Mouse (Mus musculus) T-helper 17 cell (primary cell): ENCODE data around the gene Prl2c3.
"Not testable (repeated sequence)": the region's sequence is repeated elsewhere in the genome, so short reads cannot be mapped to it uniquely, and the experiment has no call there.

Experiments used
- in situ Hi-C, 2 experiments: fragments of 300-600 bp; cut with MboI, MseI; formaldehyde crosslinking; loops; 1 replicate in 1 of 2; 2 replicates in 1 of 2; pipeline ENCODE4 v1.15.1; 2025; ENCODE audit warnings: high pct_unique_total_duplicates in 2 of 2

Gene Prl2c3

DNA sequence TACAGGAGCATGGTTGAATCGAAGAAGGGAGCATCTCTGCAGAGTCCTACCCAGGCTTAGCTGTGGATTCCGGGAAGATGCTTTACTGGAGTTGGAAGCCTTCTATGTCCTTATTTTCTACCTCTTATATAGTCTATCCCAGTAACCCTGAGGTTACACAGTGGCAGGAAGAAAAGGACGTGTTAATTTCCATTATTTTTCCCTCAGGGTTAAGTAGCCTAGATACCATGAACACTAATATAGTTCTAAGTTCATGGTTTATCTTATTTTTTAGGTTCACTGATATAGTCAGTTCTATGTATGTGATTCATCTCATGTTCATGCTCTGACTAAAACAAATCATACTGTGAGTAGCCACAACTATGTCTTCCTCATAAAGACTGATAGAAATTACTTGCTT is at the start of gene Prl2c3:
Prl2c3 (minus strand) TSS at position 101 of the 400 bp plus-strand sequence.
- in situ Hi-C loops: not testable (repeated sequence)

DNA sequence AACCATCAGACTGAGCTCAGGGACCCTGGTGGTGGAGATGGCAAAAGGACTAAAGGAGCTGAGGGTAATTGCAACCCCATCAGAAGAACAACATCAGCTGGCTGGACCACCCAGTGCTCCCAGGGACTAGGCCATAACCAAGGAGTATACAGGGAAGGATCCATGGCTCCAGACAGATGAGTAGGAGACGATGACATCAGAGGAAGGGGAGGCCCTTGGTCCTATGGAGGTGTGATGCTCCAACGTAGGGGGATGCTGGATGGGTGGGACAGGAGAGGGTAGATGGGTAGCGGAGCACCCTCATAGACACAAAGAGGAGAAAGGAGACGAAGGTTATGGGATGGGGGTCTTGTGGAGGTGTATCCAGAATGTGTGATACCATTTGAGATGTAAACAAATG is 48.4 kb upstream of the Prl2c3 start:
- in situ Hi-C loops: loop anchor here (5.0 kb wide), 2 partner anchors 54 to 214 kb away; no protein-coding TSS in a partner anchor

DNA sequence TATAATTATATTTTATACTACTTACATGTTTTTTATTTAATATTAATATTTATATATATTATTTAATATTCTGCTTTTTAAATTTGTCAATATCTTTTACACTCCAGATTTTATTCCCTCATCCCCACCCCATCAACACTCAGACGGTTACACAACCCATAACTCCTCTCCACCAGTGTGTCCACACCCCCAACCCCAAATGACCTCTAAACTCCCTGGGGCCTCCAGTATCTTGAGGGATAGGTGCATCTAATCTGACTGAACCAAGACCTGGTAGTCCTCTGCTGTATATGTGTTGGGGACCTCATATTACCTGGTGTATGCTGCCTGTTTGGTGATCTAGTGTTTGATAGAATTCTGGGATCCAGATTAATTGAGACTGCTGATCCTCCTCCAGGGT is 44.8 kb upstream of the Prl2c3 start:
- in situ Hi-C loops: loop anchor here (5.0 kb wide), 2 partner anchors 58 to 218 kb away; no protein-coding TSS in a partner anchor

DNA sequence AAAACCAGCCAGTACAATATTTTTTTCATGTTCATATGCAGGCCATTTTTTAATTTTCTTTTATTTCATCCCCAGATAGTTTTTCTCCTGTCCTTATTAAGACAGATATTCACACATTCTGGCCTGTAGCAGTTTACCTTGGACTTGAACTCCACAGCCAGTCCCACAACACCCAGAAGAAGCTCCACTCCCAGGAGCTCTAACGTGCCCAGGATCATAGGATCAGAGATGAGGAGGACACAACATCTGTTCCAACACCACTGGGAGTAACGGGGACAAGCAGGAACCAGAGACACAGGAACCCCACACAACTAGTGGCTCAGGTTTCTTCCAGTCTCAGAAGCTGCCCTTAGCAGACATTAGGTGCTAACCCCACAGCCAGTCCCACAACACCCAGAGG is 37.7 kb upstream of the Prl2c3 start:
- in situ Hi-C loops: not testable (repeated sequence)

DNA sequence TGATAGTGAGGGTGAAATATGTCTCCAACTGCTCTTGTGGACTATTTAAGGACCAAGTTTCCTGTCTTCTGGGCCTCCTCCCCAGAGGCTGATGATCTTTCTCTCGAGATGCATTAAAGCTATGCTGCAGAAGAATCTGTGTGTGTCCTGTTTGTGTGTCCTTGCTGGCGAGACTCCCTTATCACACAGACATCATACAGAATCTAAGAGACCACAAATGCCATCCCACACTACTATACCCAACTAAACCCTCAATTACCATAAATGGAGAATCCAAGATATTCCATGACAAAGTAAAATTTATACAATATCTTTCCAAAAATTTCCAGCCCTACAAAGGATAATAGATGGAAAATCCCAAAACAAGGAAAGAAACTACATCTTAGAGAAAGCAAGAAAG is 31.9 kb upstream of the Prl2c3 start:
- in situ Hi-C loops: no loop called here

DNA sequence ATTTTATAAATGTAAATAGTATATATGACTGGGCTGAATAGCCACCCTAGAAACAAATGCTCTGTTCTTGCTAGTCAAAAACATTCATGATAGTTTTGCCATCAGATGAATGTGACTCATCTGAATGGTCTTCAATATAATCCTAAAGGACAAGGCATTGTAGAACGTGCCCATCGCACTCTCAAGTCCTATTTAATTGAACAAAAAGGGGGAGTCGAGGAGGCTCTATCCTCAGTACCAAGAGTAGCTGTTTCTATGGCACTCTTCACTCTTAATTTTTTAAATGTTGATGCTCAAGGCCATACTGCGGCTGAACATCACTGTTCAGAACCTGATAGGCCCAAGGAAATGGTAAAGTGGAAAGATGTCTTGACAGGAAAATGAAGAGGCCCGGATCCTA is 29.2 kb upstream of the Prl2c3 start:
- in situ Hi-C loops: no loop called here

DNA sequence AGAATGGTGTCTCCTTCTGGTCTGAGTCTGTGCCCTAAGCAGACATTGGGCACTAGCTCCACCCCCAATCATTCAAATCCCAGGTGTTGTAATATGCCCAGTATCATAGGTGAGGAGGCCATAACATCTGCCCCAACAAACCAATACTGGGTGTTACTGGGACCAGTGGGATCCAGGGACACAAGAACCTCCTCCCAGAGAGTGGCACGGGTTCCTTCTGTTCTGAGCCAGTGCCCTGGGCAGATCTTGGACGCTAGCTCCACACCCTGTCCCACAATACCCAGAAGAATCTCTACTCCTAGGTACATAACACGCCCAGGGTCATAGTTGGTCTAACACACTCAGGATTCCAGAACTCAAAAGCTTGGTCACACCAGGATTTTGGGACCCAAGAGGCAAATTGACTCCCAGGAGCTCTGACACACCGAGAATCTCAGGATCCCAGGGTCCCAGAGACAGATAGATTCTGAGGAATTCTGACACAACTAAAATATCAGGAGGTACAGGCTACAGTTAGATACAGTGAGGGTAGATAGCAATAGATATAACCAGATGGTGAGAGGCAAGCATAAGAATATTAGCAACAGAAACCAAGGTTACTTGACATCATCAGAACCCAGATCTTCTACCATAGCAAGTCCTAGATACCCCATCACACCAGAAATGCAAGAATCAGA is 24.8 kb upstream of the Prl2c3 start:
- in situ Hi-C loops: not testable (repeated sequence)

DNA sequence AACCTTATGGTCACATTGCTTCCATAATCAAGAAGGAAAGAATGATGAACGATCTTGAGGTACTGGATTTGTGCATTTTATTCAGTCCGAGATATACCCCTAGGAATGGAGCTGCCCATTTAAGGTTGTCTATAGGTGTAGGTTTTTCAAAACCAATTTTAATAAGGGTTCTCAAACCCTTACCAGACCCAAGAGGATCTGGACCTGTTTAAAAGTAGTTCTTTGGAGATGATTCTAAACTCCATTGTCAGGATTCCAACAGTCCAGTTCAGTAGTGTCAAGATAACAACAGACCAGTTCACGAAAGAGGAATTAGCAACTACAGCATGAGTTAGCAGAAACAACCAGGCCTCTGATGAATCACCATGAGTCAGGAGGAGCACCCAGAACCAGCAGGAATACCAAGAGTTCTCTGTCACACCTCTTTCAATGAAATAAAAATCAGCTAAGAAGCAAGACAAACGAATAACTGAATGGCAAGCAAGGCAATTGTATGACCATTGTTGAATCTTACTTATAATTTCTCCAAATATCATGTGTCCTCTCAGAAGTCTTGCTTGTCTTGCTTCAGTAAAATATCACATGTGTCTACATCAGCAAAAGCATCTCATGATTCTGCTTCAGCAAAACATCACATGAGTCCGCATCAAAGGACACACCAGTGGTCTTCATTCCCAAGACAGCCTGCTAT is 14.0 kb upstream of the Prl2c3 start:
- in situ Hi-C loops: loop anchor here in 1 of 2 experiments (5.0 kb wide), 1 partner anchor 208 kb away; no protein-coding TSS in a partner anchor

DNA sequence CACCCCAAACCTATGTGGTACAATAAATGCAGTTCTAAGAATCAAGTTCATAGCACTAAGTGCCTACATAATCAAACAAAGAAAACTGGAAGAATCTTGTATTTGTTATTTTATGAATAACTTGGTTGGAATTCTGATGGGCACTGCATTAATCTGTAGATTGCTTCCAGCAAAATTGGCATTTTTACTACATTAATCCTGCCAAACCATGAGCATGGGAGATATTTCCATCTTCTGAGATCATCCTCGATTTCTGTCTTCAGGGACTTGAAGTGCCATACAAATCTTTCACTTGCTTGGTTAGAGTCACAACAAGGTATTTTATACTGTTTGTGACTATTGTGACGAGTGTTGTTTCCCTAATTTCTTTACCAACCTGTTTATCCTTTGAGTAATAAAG is 9.7 kb upstream of the Prl2c3 start:
- in situ Hi-C loops: loop anchor here in 1 of 2 experiments (5.0 kb wide), 1 partner anchor 203 kb away; no protein-coding TSS in a partner anchor

DNA sequence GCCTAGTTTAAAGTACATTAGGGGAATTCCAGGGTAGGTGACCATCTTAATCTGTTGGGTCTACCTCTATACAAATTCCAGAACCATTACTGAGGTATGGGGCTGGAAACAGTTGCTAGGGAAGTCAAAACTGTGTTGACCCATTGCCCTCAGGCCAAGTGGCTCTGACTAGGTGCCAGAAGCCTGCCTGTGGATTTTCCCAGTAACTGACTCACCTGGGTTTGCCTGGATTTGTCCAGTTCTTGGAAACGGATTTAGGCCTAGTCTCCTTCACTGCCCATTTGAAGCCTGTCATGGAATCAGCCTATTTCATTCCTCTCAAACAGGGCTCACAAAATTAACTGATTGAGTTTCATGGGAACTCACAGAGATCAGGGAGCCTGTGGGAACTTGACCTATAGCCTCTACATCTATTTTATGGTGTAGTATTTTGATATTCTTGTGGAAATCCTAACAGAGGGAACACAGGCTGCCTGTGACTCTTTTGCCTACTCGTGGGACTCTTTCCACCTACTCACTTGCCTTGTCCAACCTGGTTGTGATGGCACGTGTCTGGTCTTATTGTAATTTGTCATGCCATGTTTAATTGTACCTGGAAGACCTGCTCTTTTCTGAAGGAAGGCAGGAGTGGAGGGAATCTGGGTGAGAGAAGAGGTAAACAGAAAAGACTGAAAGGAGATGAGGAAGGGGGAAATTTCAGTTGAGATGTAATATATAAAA is 9.1 kb upstream of the Prl2c3 start:
- in situ Hi-C loops: loop anchor here in 1 of 2 experiments (5.0 kb wide), 1 partner anchor 203 kb away; no protein-coding TSS in a partner anchor

DNA sequence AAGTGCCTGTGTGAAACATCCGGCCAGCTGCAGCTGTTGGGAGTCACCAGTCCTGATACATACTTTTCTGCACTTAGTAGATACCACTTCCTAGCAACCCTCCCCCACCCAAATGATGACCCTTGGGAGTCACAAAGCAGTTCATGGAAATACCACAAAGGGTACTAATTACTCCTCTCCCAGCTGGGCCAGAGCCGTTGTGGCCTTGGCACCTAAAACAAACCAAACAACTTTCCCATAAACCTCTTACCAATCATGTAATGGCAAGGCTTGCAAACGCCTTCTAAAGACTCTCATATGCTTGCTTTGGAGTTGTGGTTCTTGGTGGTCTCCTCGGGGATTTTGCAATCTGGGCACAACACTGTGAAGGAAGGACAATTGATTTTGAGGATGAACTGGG is 6.6 kb upstream of the Prl2c3 start:
- in situ Hi-C loops: loop anchor here in 1 of 2 experiments (5.0 kb wide), 1 partner anchor 206 kb away; no protein-coding TSS in a partner anchor

DNA sequence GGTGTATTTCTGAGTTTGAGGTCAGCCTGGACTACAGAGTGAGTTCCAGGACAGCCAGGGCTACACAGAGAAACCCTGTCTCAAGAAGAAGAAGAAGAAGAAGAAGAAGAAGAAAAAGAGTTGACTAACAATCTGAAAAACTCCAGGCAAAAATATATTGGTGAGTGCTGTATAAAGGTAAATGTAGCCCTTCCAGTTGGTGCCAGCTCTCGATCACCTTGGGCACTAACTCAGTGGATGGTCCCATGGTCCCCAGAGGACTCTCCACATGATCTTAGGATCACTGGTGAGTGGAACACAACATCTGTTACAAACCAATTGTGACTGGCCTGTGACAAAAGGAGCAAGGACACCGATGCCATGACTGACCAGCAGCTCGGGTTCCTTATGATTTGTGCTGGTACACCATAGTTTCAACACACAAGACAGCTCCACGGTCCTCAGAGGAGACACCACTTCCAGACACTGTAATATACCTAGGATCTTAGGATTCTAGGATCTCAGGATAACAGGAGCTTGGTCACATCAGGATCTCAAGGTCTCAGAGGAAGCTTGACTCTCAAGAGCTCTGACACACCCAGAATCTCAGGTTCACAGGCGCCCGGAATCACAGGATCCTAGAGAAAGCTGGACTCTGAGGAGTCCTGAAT is 30.3 kb downstream of the Prl2c3 start:
- in situ Hi-C loops: loop anchor here (5.0 kb wide), 1 partner anchor 198 kb away; no protein-coding TSS in a partner anchor
